Mouse (Mus musculus) C2C12 (cell line): ENCODE data around the gene Il25.

Experiments used
- CTCF ChIP-seq: IDR thresholded peaks from one replicate; pipeline ENCODE4 v1.5.1; 2011; ENCODE audit not compliant: control insufficient read depth, insufficient read depth, insufficient read length
- MAX ChIP-seq: IDR thresholded peaks from one replicate; pipeline ENCODE4 v1.6.1; 2011; ENCODE audit warnings: mild to moderate bottlenecking, control low read depth
- MYOG ChIP-seq: IDR thresholded peaks from one replicate; pipeline ENCODE4 v1.6.1; 2011; ENCODE audit not compliant: control insufficient read depth, insufficient read length; ENCODE audit errors: extremely low read depth

GRCm38 (mm10) chr14:54951587-54951986 lies 19.1 kb downstream of the Il25 start:
- TF ChIP-seq CTCF (no peak), MYOG (no peak), MAX (no peak)
